Mouse (Mus musculus) layer of hippocampus, adult 18-20 months (tissue): Measurements from ENCODE around the gene Cib2. TPM values are rescaled to one million over a fixed set of nuclear protein-coding genes. Genes with fewer than 3 reads are reported as not detected.

Experiments used
- DNase-seq, 2 experiments: peaks; one replicate each; pipeline ENCODE4 v3.0.0; 2022; ENCODE audit warnings: low spot score in 2 of 2
- total RNA-seq, 2 experiments: library from RNA; stranded (reverse); gene quantifications; 2 replicates each; pipeline ENCODE4 v1.2.3; 2021

The Cib2 gene
- total RNA-seq, 2 experiments from 2014 or later: 23.8 to 24.7 TPM

- no peak for DNase-seq
Observed at GRCm38 (mm10) chr9:54499791-54500190, 60.2 kb downstream of the Cib2 start.

DNA sequence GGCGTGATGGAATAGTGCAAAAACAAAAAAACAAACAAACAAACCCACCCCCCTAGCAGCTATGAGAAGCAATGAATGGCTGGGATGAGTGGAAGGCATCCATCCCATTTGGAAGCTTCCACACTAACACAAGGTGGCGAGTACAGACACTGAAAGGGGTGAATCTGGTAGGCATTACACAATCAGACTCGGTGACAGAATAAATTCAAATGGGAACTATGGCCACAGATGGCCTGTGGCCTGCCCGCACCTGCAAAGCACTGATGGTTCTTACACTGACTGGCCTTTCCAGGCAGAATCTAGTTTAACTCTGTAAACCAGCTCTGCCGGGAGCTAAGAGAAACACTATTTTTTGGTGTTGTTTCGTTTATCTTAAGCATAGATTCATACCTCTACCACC, 60.7 kb downstream of the Cib2 start:
- DNase-seq: peak in 1 of 2 experiments; percentile 34

Other genes with a start within 250 kb of the Cib2 start
- 100 to 1,000 TPM; 192 to 201 TPM for gene Dmxl2, start 58.6 kb downstream of the Cib2 start, total RNA-seq
- gene Sh2d7, start 21.2 kb downstream of the Cib2 start, total RNA-seq: under 1 TPM in 1 of 2 experiments, not detected in 1; 0.10 TPM
- 100 to 1,000 TPM; 172 to 174 TPM for gene Idh3a, start 26.1 kb upstream of the Cib2 start, total RNA-seq
- 100 to 1,000 TPM; 106 to 117 TPM for gene Acsbg1, start 101.7 kb upstream of the Cib2 start, total RNA-seq
- gene Dnaja4, start 138.7 kb upstream of the Cib2 start, total RNA-seq: 10 to 100 TPM; 57.4 to 63.9 TPM
- gene Wdr61, start 174.3 kb upstream of the Cib2 start, total RNA-seq: 10 to 100 TPM; 60.1 to 61.9 TPM
- 1 to 10 TPM in 1 of 2 experiments, not detected in 1; 1.2 TPM for gene Crabp1, start 204.5 kb upstream of the Cib2 start, total RNA-seq